Mouse (Mus musculus): Measurements from ENCODE around the gene Larp7.

DNA sequence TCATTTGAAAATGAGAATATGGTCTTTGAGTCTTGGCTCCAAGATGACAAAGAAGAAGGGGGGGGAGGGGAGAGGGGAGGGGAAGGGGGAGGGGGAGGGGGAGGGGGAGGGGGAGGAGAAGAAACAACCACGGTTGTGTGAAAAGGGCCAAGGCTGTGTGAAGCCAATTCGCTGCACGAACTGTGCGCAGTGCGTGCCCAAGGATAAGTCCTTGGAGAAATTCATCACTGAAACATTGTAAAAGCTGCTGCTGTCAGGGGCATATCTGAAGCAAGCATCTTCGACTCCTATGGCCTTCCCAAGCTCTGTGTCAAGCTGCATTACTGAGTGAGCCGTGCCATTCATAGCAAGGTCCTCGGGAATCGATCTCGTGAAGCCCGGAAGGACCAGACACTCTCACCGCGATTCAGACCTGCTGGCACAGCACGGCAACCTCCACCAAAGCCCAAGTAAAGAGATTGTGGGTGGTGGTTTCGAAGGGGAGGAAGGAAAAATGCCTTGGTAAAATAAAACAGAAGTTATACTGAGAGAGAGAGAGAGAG is 40.3 kb downstream of the Larp7 start:
- TF ChIP-seq CTCF (IDR thresholded peaks at IDR 0.05; ENCODE audit: insufficient read depth, low read length) (no peak), POLR2A (IDR thresholded peaks at IDR 0.05; ENCODE audit: borderline replicate concordance, extremely low read depth, low read depth, low read length) (no peak)
